Mouse (Mus musculus) forelimb bud, embryonic 11.5 days (tissue): ENCODE measurements around the gene Sbpl.

Experiments used
- DNase-seq: peaks from one replicate; pipeline ENCODE4 v3.0.0-alpha.2; 2012; ENCODE audit warnings: low read depth, low spot score

Gene Sbpl

GRCm38 (mm10) chr17:23955174-23955573, at the start of gene Sbpl:
Gene Sbpl (minus strand): TSS chr17:23955274.
- no peak for DNase-seq

- no peak for DNase-seq
These were observed 49.1 kb upstream of the Sbpl start for GRCm38 (mm10) chr17:24004071-24004665.

- DNase-seq = no peak
These were observed 45.3 kb upstream of the Sbpl start for GRCm38 (mm10) chr17:24000404-24000803.

GRCm38 (mm10) chr17:23998383-23998782, 43.3 kb upstream of the Sbpl start:
- no peak for DNase-seq

GRCm38 (mm10) chr17:23997901-23998300, 42.8 kb upstream of the Sbpl start, which contains the start of gene Prss22:
Gene Prss22 (minus strand): TSS chr17:23998100.
- peak; percentile 23 for DNase-seq

- no peak for DNase-seq
These were observed 40.3 kb upstream of the Sbpl start for GRCm38 (mm10) chr17:23995421-23995820.

- no peak for DNase-seq
These were observed 39.6 kb upstream of the Sbpl start for GRCm38 (mm10) chr17:23994667-23995066.

- peak; percentile 84 for DNase-seq
These were observed 38.7 kb upstream of the Sbpl start for GRCm38 (mm10) chr17:23993559-23994428.

- no peak for DNase-seq
These were observed 37.9 kb upstream of the Sbpl start for GRCm38 (mm10) chr17:23992789-23993553.

GRCm38 (mm10) chr17:23989802-23990201, 34.7 kb upstream of the Sbpl start:
- no peak for DNase-seq

GRCm38 (mm10) chr17:23984989-23985388, 29.9 kb upstream of the Sbpl start:
- no peak for DNase-seq

- no peak for DNase-seq
These were observed 27.8 kb upstream of the Sbpl start for GRCm38 (mm10) chr17:23982912-23983311.

- DNase-seq = no peak
These were observed 25.3 kb upstream of the Sbpl start, which contains the start of gene Prss30 for GRCm38 (mm10) chr17:23980297-23980909. Gene Prss30 (minus strand): TSS chr17:23980566.

GRCm38 (mm10) chr17:23979471-23979870, 24.4 kb upstream of the Sbpl start:
- no peak for DNase-seq

GRCm38 (mm10) chr17:23976665-23977064, 21.6 kb upstream of the Sbpl start:
- DNase-seq = no peak

- DNase-seq = no peak
These were observed 16.2 kb upstream of the Sbpl start for GRCm38 (mm10) chr17:23971315-23971714.

GRCm38 (mm10) chr17:23969231-23969630, 14.2 kb upstream of the Sbpl start:
- peak; percentile 69 for DNase-seq

GRCm38 (mm10) chr17:23968780-23969179, 13.7 kb upstream of the Sbpl start:
- no peak for DNase-seq

GRCm38 (mm10) chr17:23966658-23967401, 11.8 kb upstream of the Sbpl start:
- no peak for DNase-seq

GRCm38 (mm10) chr17:23965805-23966425, 10.8 kb upstream of the Sbpl start:
- no peak for DNase-seq
